Comparison of ENCODE assay signal across 11 mouse cellular contexts in the genomic region with DNA sequence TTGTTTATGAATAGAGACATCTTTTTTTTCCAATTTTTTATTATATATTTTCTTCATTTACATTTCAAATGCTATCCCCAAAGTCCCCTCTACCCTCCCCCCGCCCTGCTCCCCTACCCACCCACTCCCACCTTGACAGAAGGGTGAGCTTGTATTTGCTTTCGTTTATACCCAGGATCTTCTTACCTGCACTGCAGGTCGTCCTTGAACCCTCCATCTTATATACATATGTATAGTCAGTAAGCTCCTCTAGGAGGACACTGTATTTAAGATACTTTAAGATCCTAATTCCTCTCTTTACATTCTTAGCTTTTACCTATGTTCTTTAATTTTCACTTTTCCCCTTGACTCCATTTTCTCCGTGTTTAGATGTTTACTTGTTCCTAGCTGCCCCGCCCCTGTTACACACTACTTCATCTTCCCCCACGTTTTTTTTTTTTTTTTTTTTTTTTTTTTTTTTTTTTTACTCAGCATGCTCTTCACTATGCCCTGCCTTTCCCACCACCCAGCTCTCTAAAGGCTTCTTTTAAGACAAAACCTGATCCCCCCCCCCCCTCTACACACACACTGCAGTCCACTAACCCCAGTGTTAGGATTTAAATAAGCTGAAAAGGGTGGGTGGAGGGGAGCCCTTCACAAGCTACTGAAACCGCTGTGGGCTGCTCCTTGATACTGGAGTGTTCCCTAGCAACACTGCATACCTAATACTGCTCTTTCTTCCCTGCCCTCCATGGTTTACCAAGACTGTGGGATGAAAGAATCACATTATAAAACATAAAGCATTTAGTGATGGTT.
DNase-seq lines count a peak whose midpoint lies in the region; ATAC-seq and TF ChIP-seq lines count a peak whose summit lies in the region.
"Had no signal": no experiment of that assay in that cellular context is flagged by ENCODE, and none has a peak within 500 bp of the region (broad histone marks: within the 10 kb centered on the region; RNA-seq: fewer than 3 reads in every experiment).

No protein-coding gene starts in this region.

- H3K27ac ChIP-seq in left cerebral cortex, adult 2 months = 0 out of 2 replicates have a peak overlapping the region, but pooled peaks have one; percentile 16
- H3K27ac ChIP-seq in embryonic facial prominence, embryonic 11.5 days (replicated peaks; ENCODE audit: low read depth, low read length) = no peak overlapping the region
- peak overlapping the region; percentile 73 for H3K27ac ChIP-seq in hindbrain, embryonic 15.5 days (replicated peaks)
- peak overlapping the region; percentile 77 for H3K27ac ChIP-seq in neural tube, embryonic 15.5 days (replicated peaks)
- no peak overlapping the region for H3K27ac ChIP-seq in heart, embryonic 10.5 days
- H3K27ac ChIP-seq: liver, embryonic 14.5 days had no signal

- DNase-seq in left cerebral cortex, adult 2 months (ENCODE audit: extremely low spot score in 1 of 2, low spot score in 2 of 2) = no peak
- no peak for DNase-seq in left cerebral cortex, postnatal 36 days (ENCODE audit: low spot score in 2 of 2)
- peak; percentile 40 for DNase-seq in embryonic facial prominence, embryonic 11.5 days (ENCODE audit: low spot score)
- no peak for DNase-seq in spleen, postnatal 10 days (ENCODE audit: low spot score in 2 of 2)
- DNase-seq in gastrocnemius, postnatal 25 days = no peak
- DNase-seq in heart, embryonic 10.5 days (ENCODE audit: low spot score) = no peak
- DNase-seq: B cell, adult 2 months; heart, adult 18-20 months had no signal

- WGBS in embryonic facial prominence, embryonic 11.5 days = 38% methylated on average over 7 of the region's 7 CpGs
- WGBS in hindbrain, embryonic 15.5 days = 15% methylated on average over 7 of the region's 7 CpGs
- WGBS in neural tube, embryonic 15.5 days = 18% methylated on average over 7 of the region's 7 CpGs
- 51% methylated on average over 7 of the region's 7 CpGs for WGBS in heart, embryonic 10.5 days

- no peaks in the 10 kb centered on the region for H3K9me3 ChIP-seq in embryonic facial prominence, embryonic 11.5 days (replicated peaks; ENCODE audit: control insufficient read depth, low read length)
- H3K9me3 ChIP-seq in hindbrain, embryonic 15.5 days = no peaks in the 10 kb centered on the region
- no peaks in the 10 kb centered on the region for H3K9me3 ChIP-seq in neural tube, embryonic 15.5 days (replicated peaks)
- no peaks in the 10 kb centered on the region for H3K9me3 ChIP-seq in heart, embryonic 10.5 days

- H3K4me2 ChIP-seq in embryonic facial prominence, embryonic 11.5 days (ENCODE audit: low read depth, low read length) = no peak overlapping the region
- H3K4me2 ChIP-seq in hindbrain, embryonic 15.5 days = peak overlapping the region; percentile 27
- H3K4me2 ChIP-seq in neural tube, embryonic 15.5 days = peak overlapping the region; percentile 15; the same call in 1 of the 2 replicates

- H3K4me1 ChIP-seq in embryonic facial prominence, embryonic 11.5 days (ENCODE audit: control insufficient read depth, insufficient read depth, low read length) = no peaks in the 10 kb centered on the region
- peaks cover 9% of the 10 kb centered on the region; the same call in 1 of the 2 replicates for H3K4me1 ChIP-seq in hindbrain, embryonic 15.5 days (replicated peaks)
- H3K4me1 ChIP-seq in neural tube, embryonic 15.5 days = peaks cover 4% of the 10 kb centered on the region
- no peaks in the 10 kb centered on the region for H3K4me1 ChIP-seq in heart, embryonic 10.5 days

- H3K9ac ChIP-seq in embryonic facial prominence, embryonic 11.5 days (replicated peaks; ENCODE audit: low read length) = no peak overlapping the region
- H3K9ac ChIP-seq in hindbrain, embryonic 15.5 days = no peak overlapping the region
- H3K9ac ChIP-seq in neural tube, embryonic 15.5 days (replicated peaks) = no peak overlapping the region
- H3K9ac ChIP-seq: liver, embryonic 14.5 days had no signal

- TF ChIP-seq CTCF in left cerebral cortex, adult 2 months (IDR thresholded peaks at IDR 0.05) = no peak

- no peaks in the 10 kb centered on the region for H3K36me3 ChIP-seq in embryonic facial prominence, embryonic 11.5 days (replicated peaks; ENCODE audit: control insufficient read depth, insufficient read depth, low read depth, low read length)
- peaks cover 14% of the 10 kb centered on the region for H3K36me3 ChIP-seq in hindbrain, embryonic 15.5 days
- H3K36me3 ChIP-seq in neural tube, embryonic 15.5 days = peaks cover 15% of the 10 kb centered on the region; the same call in 1 of the 2 replicates
- H3K36me3 ChIP-seq in heart, embryonic 10.5 days = peaks cover 16% of the 10 kb centered on the region

- H3K4me3 ChIP-seq in left cerebral cortex, adult 2 months = no peak overlapping the region
- H3K4me3 ChIP-seq in embryonic facial prominence, embryonic 11.5 days (ENCODE audit: low read depth, low read length) = no peak overlapping the region
- no peak overlapping the region for H3K4me3 ChIP-seq in hindbrain, embryonic 15.5 days
- no peak overlapping the region for H3K4me3 ChIP-seq in neural tube, embryonic 15.5 days (replicated peaks)
- H3K4me3 ChIP-seq in heart, embryonic 10.5 days = no peak overlapping the region

- H3K27me3 ChIP-seq in embryonic facial prominence, embryonic 11.5 days (ENCODE audit: control insufficient read depth, insufficient read depth, low read length) = no peaks in the 10 kb centered on the region
- no peaks in the 10 kb centered on the region for H3K27me3 ChIP-seq in hindbrain, embryonic 15.5 days
- no peaks in the 10 kb centered on the region for H3K27me3 ChIP-seq in neural tube, embryonic 15.5 days (replicated peaks)
- H3K27me3 ChIP-seq in heart, embryonic 10.5 days (ENCODE audit: insufficient read depth, poor library complexity, severe bottlenecking) = no peaks in the 10 kb centered on the region

- intact Hi-C loops in left cerebral cortex, adult 2 months (cut with DNase I) = no loop called here
- intact Hi-C loops in left cerebral cortex, postnatal 36 days (cut with DNase I) = no loop called here

- peak; percentile 94 for ATAC-seq in embryonic facial prominence, embryonic 11.5 days (replicated peaks; ENCODE audit: insufficient number of reproducible peaks, low FRiP score, low TSS enrichment, low read depth)
- peak; percentile 96 for ATAC-seq in hindbrain, embryonic 15.5 days (ENCODE audit: low FRiP score, low read depth)
- peak; percentile 93 for ATAC-seq in neural tube, embryonic 15.5 days (ENCODE audit: low FRiP score)

Comparison
In these comparisons a context has a peak if more than half of its experiments do, and no peak if none do; other contexts are left out.
1. H3K27ac ChIP-seq: peak in left cerebral cortex, adult 2 months (single experiment), hindbrain, embryonic 15.5 days (single experiment) and neural tube, embryonic 15.5 days (single experiment); none in embryonic facial prominence, embryonic 11.5 days (single experiment) and heart, embryonic 10.5 days (single experiment).
2. Peak in every context shown above with its lines, with median percentiles within 50 percentile points of each other: ATAC-seq.